Mouse (Mus musculus) lung, adult 2 months (tissue): ENCODE measurements around the gene Pspc1.

ENCODE experiments used
- CTCF ChIP-seq: fragments of 200-500 bp; IDR thresholded peaks from 2 replicates; pipeline ENCODE4 v1.5.1; 2011; ENCODE audit warnings: mild to moderate bottlenecking, low read length, control low read depth; ENCODE audit not compliant: insufficient read depth
- POLR2A ChIP-seq: fragments of 200-500 bp; IDR thresholded peaks from 2 replicates; pipeline ENCODE4 v1.6.1; 2011; ENCODE audit warnings: low read depth, mild to moderate bottlenecking, control low read depth, low read length, borderline replicate concordance; ENCODE audit errors: extremely low read depth

DNA sequence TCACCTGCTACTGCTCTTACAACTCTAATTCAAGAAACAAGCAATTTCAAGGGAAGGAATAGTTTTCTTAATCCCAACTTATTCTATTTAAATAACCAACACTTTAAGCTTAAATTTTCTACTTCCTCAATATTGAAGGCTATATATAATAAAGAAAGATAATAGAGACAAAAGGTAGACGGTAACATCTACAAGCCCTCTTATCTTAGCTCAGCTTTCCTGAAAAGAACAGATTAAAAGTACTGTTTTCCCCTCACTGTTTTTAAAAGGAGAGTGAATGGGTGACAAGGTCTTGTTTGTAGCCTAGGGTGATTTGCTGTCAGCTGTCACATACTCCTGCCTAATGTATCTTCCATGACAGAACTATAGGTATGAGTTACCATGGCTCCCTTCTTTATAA lies 51.6 kb downstream of the Pspc1 start:
- TF ChIP-seq CTCF: no peak
- TF ChIP-seq POLR2A: no peak
